ENCODE assay signal across 1 mouse cellular context in the genomic region with DNA sequence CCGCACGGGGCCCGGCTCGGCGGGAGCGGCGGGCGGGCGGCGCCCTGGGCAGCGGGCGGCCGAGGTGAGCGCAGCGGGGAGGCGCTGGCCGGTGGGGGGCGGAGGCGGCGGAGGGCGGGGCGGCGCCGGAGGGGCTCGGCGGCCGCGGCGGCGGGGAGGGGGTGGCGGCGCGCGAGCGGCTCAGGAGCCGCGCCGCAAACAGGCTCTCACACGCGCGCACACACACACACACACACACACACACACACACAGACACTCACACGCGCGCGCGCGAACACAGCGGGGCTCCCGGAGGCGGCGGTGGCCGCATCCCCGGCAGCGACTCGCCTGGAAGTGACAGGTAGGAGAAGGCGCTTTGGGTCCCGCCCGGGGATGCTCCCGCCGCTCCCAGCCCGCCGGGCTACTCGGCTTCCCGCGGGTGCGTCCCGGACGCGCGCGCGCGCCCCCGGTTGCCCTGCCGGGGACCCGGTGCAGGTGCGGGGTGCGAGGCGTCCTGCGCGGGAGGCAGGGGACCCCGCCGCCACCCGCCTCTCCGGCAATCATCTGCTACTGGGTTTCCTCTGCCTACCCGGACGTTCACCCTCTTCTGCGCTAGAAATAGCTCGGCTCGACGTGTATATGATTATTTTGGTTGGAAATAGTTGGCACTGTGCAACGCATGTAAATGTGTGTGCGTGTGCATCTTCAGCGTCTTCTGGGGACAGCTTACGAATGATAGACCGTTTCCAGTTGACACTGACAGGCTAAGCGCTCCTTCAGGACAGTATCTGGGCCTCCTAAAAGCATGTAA.
TF ChIP-seq lines count a peak whose summit lies in the region.

No protein-coding gene starts in this region.

TF ChIP-seq in C2C12, 6 proteins besides CTCF, POLR2A, EP300 and RAD21:
- TF ChIP-seq FOSL1 (IDR thresholded peaks at IDR 0.05; ENCODE audit: insufficient read depth, low read length, poor library complexity, severe bottlenecking) = no peak
- TF ChIP-seq MYOG (IDR thresholded peaks at IDR 0.05; ENCODE audit: control insufficient read depth, extremely low read depth, insufficient read length) = no peak
- TF ChIP-seq USF1 (IDR thresholded peaks at IDR 0.05; ENCODE audit: low read depth) = no peak
- TF ChIP-seq MYOD1 (IDR thresholded peaks at IDR 0.05; ENCODE audit: control insufficient read depth, insufficient read length, low read depth) = no peak
- TF ChIP-seq CEBPB (IDR thresholded peaks at IDR 0.05; ENCODE audit: low read depth) = no peak
- no peak for TF ChIP-seq MAX (IDR thresholded peaks at IDR 0.05)
